Mouse (Mus musculus) forebrain, embryonic 16.5 days (tissue): ENCODE results near the gene Tmem176b. TPM values are rescaled to one million over a fixed set of nuclear protein-coding genes. Genes with fewer than 3 reads are reported as not detected.
"Not testable (repeated sequence)": the region's sequence is repeated elsewhere in the genome, so short reads cannot be mapped to it uniquely, and the experiment has no call there.

ENCODE experiments used
- ATAC-seq: fragments of 200-750 bp; cut with Nextera tagmentation; 2 replicates; pipeline ENCODE4 v1.8.0; 2017; ENCODE audit warnings: mild to moderate bottlenecking, moderate library complexity
- H3K27ac ChIP-seq: fragments of 300-500 bp; sonication (generic); 2 replicates; pipeline ENCODE4 v1.5.1; 2014; ENCODE audit warnings: low read length, control low read depth
- H3K27me3 ChIP-seq: fragments of 300-500 bp; sonication (generic); replicated peaks from 2 replicates; pipeline ENCODE4 v1.6.1; 2014; ENCODE audit warnings: low read length; ENCODE audit not compliant: control insufficient read depth, insufficient read depth
- H3K36me3 ChIP-seq: fragments of 300-500 bp; sonication (generic); 2 replicates; pipeline ENCODE4 v1.6.1; 2014; ENCODE audit not compliant: control insufficient read depth, insufficient read depth
- H3K4me1 ChIP-seq: fragments of 300-500 bp; sonication (generic); replicated peaks from 2 replicates; pipeline ENCODE4 v1.6.1; 2014; ENCODE audit warnings: low read length; ENCODE audit not compliant: control insufficient read depth, insufficient read depth
- H3K4me2 ChIP-seq: fragments of 300-500 bp; sonication (generic); 2 replicates; pipeline ENCODE4 v1.6.1; 2014; ENCODE audit warnings: mild to moderate bottlenecking, low read length, control low read depth
- H3K4me3 ChIP-seq: fragments of 300-500 bp; sonication (generic); replicated peaks from 2 replicates; pipeline ENCODE4 v1.5.1; 2014; ENCODE audit warnings: mild to moderate bottlenecking, low read length, control low read depth
- H3K9ac ChIP-seq: fragments of 300-500 bp; sonication (generic); replicated peaks from 2 replicates; pipeline ENCODE4 v1.6.1; 2014; ENCODE audit warnings: low read depth, low read length, control low read depth
- H3K9me3 ChIP-seq: fragments of 300-500 bp; sonication (generic); 2 replicates; pipeline ENCODE4 v1.6.1; 2016; ENCODE audit warnings: low read length; ENCODE audit not compliant: control insufficient read depth
- WGBS: fragments of 180-500 bp; shearing (Covaris S2); extraction: QIAGEN DNeasy Blood & Tissue Kit; methylation state at CpG from one replicate; pipeline ENCODE4 v1.1.7; 2014; 5-methylcytosine and 5-hydroxymethylcytosine counted together
- polyA plus RNA-seq: library from polyadenylated mRNA; unstranded; fragments of >200 nt; fragmentation: Nextera tagmentation; extraction: Ambion mirVana; gene quantifications from 2 replicates; pipeline ENCODE4 v1.2.1, GENCODE M21; 2015

The Tmem176b gene
- polyA plus RNA-seq, 1 experiment from 2014 or later = 80.9 TPM

GRCm38 (mm10) chr6:48832426-48832825 is 8.9 kb downstream of the Tmem176b start:
- 87% methylated on average over 1 of the region's 1 CpGs for WGBS
- H3K9ac ChIP-seq = no peak overlapping the region
- ATAC-seq = no peak
- no peak overlapping the region for H3K27ac ChIP-seq
- no peak overlapping the region for H3K4me2 ChIP-seq
- H3K27me3 ChIP-seq = no peaks in the 10 kb centered on the region
- H3K9me3 ChIP-seq = no peaks in the 10 kb centered on the region
- H3K4me3 ChIP-seq = no peak overlapping the region
- peaks cover 6% of the 10 kb centered on the region; the same call in 1 of the 2 replicates for H3K36me3 ChIP-seq
- no peaks in the 10 kb centered on the region for H3K4me1 ChIP-seq

GRCm38 (mm10) chr6:48831141-48831540 is 10.2 kb downstream of the Tmem176b start:
- no peaks in the 10 kb centered on the region for H3K4me1 ChIP-seq
- WGBS = 82% methylated on average over 5 of the region's 5 CpGs
- H3K36me3 ChIP-seq = peaks cover 6% of the 10 kb centered on the region; the same call in 1 of the 2 replicates
- H3K9me3 ChIP-seq = no peaks in the 10 kb centered on the region
- no peaks in the 10 kb centered on the region for H3K27me3 ChIP-seq
- H3K4me3 ChIP-seq = no peak overlapping the region
- no peak overlapping the region for H3K27ac ChIP-seq
- no peak overlapping the region for H3K9ac ChIP-seq
- no peak for ATAC-seq
- H3K4me2 ChIP-seq = no peak overlapping the region

GRCm38 (mm10) chr6:48830241-48830640 is 11.1 kb downstream of the Tmem176b start:
- no peak overlapping the region for H3K4me3 ChIP-seq
- H3K9ac ChIP-seq = no peak overlapping the region
- H3K27me3 ChIP-seq = no peaks in the 10 kb centered on the region
- ATAC-seq = no peak
- no peak overlapping the region for H3K27ac ChIP-seq
- H3K4me1 ChIP-seq = no peaks in the 10 kb centered on the region
- WGBS = 70% methylated on average over 1 of the region's 1 CpGs
- H3K4me2 ChIP-seq = no peak overlapping the region
- peaks cover 6% of the 10 kb centered on the region; the same call in 1 of the 2 replicates for H3K36me3 ChIP-seq
- H3K9me3 ChIP-seq = no peaks in the 10 kb centered on the region

- ATAC-seq = no peak
These were observed 11.6 kb downstream of the Tmem176b start for GRCm38 (mm10) chr6:48829651-48830050.

GRCm38 (mm10) chr6:48828976-48829375 is 12.3 kb downstream of the Tmem176b start:
- no peak overlapping the region for H3K4me2 ChIP-seq
- no peak overlapping the region for H3K27ac ChIP-seq
- H3K36me3 ChIP-seq = peaks cover 4% of the 10 kb centered on the region; the same call in 1 of the 2 replicates
- no peaks in the 10 kb centered on the region for H3K27me3 ChIP-seq
- H3K9me3 ChIP-seq = no peaks in the 10 kb centered on the region
- WGBS = 83% methylated on average over 1 of the region's 1 CpGs
- no peaks in the 10 kb centered on the region for H3K4me1 ChIP-seq
- no peak overlapping the region for H3K9ac ChIP-seq
- no peak for ATAC-seq
- H3K4me3 ChIP-seq = no peak overlapping the region

More at GRCm38 (mm10) chr6:48829651-48830050, 11.6 kb downstream of the Tmem176b start:
- Histone ChIP-seq H3K4me3 (no peak overlapping the region), H3K9me3 (no peaks in the 10 kb centered on the region), H3K27ac (no peak overlapping the region), H3K9ac (no peak overlapping the region), H3K4me2 (no peak overlapping the region), H3K27me3 (no peaks in the 10 kb centered on the region), H3K4me1 (no peaks in the 10 kb centered on the region), H3K36me3 (peaks cover 4% of the 10 kb centered on the region; the same call in 1 of the 2 replicates)

GRCm38 (mm10) chr6:48825016-48825415 is 16.3 kb downstream of the Tmem176b start:
- no peaks in the 10 kb centered on the region for H3K27me3 ChIP-seq
- H3K9ac ChIP-seq = no peak overlapping the region
- no peak overlapping the region for H3K4me2 ChIP-seq
- WGBS = 71% methylated on average over 7 of the region's 7 CpGs
- H3K4me1 ChIP-seq = no peaks in the 10 kb centered on the region
- no peaks in the 10 kb centered on the region for H3K9me3 ChIP-seq
- H3K4me3 ChIP-seq = no peak overlapping the region
- ATAC-seq = no peak
- no peaks in the 10 kb centered on the region for H3K36me3 ChIP-seq
- H3K27ac ChIP-seq = no peak overlapping the region

- not testable (repeated sequence) for H3K4me2 ChIP-seq, H3K4me1 ChIP-seq, H3K27me3 ChIP-seq, H3K9ac ChIP-seq, H3K4me3 ChIP-seq, H3K36me3 ChIP-seq, H3K27ac ChIP-seq, ATAC-seq, H3K9me3 ChIP-seq
- WGBS = 89% methylated on average over 7 of the region's 7 CpGs
These were observed 19.1 kb downstream of the Tmem176b start for GRCm38 (mm10) chr6:48821991-48822785.

GRCm38 (mm10) chr6:48817815-48818214 is 23.5 kb downstream of the Tmem176b start:
- H3K4me2 ChIP-seq = no peak overlapping the region
- no peak overlapping the region for H3K27ac ChIP-seq
- no peaks in the 10 kb centered on the region for H3K9me3 ChIP-seq
- WGBS = 3% methylated on average over 6 of the region's 6 CpGs
- no peaks in the 10 kb centered on the region for H3K27me3 ChIP-seq
- ATAC-seq = peak; percentile 57; the same call in 1 of the 2 replicates
- no peak overlapping the region for H3K4me3 ChIP-seq
- no peaks in the 10 kb centered on the region for H3K4me1 ChIP-seq
- no peak overlapping the region for H3K9ac ChIP-seq
- no peaks in the 10 kb centered on the region for H3K36me3 ChIP-seq

GRCm38 (mm10) chr6:48815013-48815412 is 26.3 kb downstream of the Tmem176b start:
- Histone ChIP-seq H3K4me1 (no peaks in the 10 kb centered on the region), H3K4me3 (no peak overlapping the region), H3K9me3 (no peaks in the 10 kb centered on the region), H3K36me3 (no peaks in the 10 kb centered on the region), H3K27ac (no peak overlapping the region), H3K4me2 (no peak overlapping the region), H3K9ac (no peak overlapping the region), H3K27me3 (no peaks in the 10 kb centered on the region)
- no peak for ATAC-seq
